Mouse (Mus musculus) gastrocnemius, adult 18-20 months (tissue): ENCODE data around the gene Usp2. TPM values are rescaled to one million over a fixed set of nuclear protein-coding genes. Genes with fewer than 3 reads are reported as not detected.

Source experiments
- DNase-seq: peaks from one replicate; pipeline ENCODE4 v3.0.0; 2021; ENCODE audit warnings: low spot score
- total RNA-seq, 2 experiments: library from RNA; stranded (reverse); gene quantifications; 2 replicates each; pipeline ENCODE4 v1.2.3; 2021

Gene Usp2
- total RNA-seq, 2 experiments from 2014 or later, result 125 to 221 TPM

DNA sequence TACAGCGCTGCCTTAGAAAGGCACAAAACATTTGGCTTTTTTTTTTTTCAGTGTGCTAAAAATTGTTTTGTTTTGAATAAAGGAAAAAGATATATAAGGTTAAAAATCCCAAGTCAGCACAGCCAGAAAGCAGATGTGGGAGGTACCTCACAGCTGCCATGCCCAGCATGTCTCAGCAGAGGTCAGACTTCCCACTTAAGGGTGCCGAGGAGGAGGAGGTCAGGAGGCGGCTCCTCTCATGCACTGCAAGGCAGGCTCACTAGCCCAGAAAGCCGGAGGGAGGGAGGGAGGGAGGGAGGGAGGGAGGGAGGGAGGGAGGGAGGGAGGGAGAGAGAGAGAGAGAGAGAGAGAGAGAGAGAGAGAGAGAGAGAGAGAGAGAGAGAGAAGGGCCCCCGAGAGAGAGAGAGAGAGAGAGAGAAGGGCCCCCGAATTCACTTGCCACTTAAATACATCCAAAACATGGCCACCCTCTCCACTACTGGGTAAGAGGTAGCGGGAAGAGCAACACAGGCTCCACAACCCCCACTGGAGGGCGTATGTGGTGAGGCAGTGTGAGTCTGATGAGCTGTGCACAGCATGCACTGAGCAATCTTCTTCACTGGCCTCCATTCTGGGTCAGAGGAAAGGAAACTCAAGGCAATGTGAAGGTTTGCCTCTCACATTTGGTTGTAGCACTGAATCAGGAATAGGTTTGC lies 77.3 kb downstream of the Usp2 start:
- peak; percentile 23 for DNase-seq

DNA sequence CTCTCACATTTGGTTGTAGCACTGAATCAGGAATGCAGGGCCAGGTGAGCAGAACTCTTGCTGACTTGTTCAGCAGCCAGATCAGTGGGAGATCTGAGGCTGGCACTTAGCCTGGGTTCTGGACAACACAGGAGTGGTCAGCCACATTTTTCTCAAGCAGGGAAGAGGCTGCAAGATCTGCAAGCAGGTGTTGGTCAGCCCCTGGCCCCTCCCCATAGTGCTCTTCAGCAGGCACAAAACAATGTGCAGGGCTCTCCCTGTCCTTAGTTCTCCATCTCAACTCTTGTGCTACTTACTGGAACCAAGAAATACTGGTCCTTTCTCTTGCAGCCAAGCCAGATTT lies 77.9 kb downstream of the Usp2 start:
- DNase-seq, result no peak

Other genes with a start within 250 kb of the Usp2 start
- gene Thy1, start 23.6 kb upstream of the Usp2 start, total RNA-seq, result 10 to 100 TPM in 1 of 2 experiments, 1 to 10 TPM in 1; 7.9 to 10.5 TPM
- gene Mfrp, start 34.7 kb downstream of the Usp2 start, total RNA-seq, result not detected
- gene C1qtnf5, start 40.2 kb downstream of the Usp2 start, total RNA-seq, result 1 to 10 TPM; 3.9 to 5.4 TPM
- 1 to 10 TPM in 1 of 2 experiments, under 1 TPM in 1; 0.43 to 1.9 TPM for gene Gm49380, start 46.5 kb downstream of the Usp2 start, total RNA-seq
- gene Rnf26, start 46.5 kb downstream of the Usp2 start, total RNA-seq, result 1 to 10 TPM; 1.5 to 3.0 TPM
- gene Mcam, start 67.4 kb downstream of the Usp2 start, total RNA-seq, result 10 to 100 TPM; 19.8 to 32.9 TPM
- gene Cbl, start 167.0 kb downstream of the Usp2 start, total RNA-seq, result 1 to 10 TPM; 7.1 to 7.5 TPM
- gene Ccdc153, start 173.7 kb downstream of the Usp2 start, total RNA-seq, result not detected
- gene Pdzd3, start 184.4 kb downstream of the Usp2 start, total RNA-seq, result 1 to 10 TPM; 1.1 to 1.4 TPM
- gene Nlrx1, start 201.6 kb downstream of the Usp2 start, total RNA-seq, result 10 to 100 TPM; 21.7 to 21.8 TPM
- under 1 TPM; 0.32 to 0.59 TPM for gene Abcg4, start 221.6 kb downstream of the Usp2 start, total RNA-seq
- 1 to 10 TPM; 5.2 TPM for gene Hinfp, start 238.7 kb downstream of the Usp2 start, total RNA-seq